Mouse (Mus musculus) lung, adult 2 months (tissue): ENCODE results near the gene Kcnh1.

ENCODE experiments used
- CTCF ChIP-seq: fragments of 200-500 bp; IDR thresholded peaks from 2 replicates; pipeline ENCODE4 v1.5.1; 2011; ENCODE audit warnings: mild to moderate bottlenecking, low read length, control low read depth; ENCODE audit not compliant: insufficient read depth
- POLR2A ChIP-seq: fragments of 200-500 bp; IDR thresholded peaks from 2 replicates; pipeline ENCODE4 v1.6.1; 2011; ENCODE audit warnings: low read depth, mild to moderate bottlenecking, control low read depth, low read length, borderline replicate concordance; ENCODE audit errors: extremely low read depth

GRCm38 (mm10) chr1:192284950-192285349 is 94.4 kb downstream of the Kcnh1 start:
- TF ChIP-seq POLR2A, result no peak
- TF ChIP-seq CTCF, result no peak
